Mouse (Mus musculus) brain, embryonic 14.5 days (tissue): Measurements from ENCODE around the gene Cd180.

Experiments
- CTCF ChIP-seq: fragments of 200-500 bp; IDR thresholded peaks from 2 replicates; pipeline ENCODE4 v1.5.1; 2012; ENCODE audit warnings: inconsistent platforms, mild to moderate bottlenecking, moderate library complexity, borderline replicate concordance; ENCODE audit not compliant: insufficient read depth, insufficient read length; ENCODE audit errors: extremely low read depth
- POLR2A ChIP-seq: fragments of 200-500 bp; IDR thresholded peaks from 2 replicates; pipeline ENCODE4 v1.6.1; 2012; ENCODE audit warnings: mild to moderate bottlenecking, inconsistent platforms, borderline replicate concordance; ENCODE audit not compliant: poor library complexity, insufficient read depth, insufficient read length, severe bottlenecking; ENCODE audit errors: extremely low read depth

GRCm38 (mm10) chr13:102669522-102670256, 23.7 kb upstream of the Cd180 start:
- TF ChIP-seq CTCF (no peak), POLR2A (no peak)
